Mouse (Mus musculus) forebrain, embryonic 15.5 days (tissue): Measurements from ENCODE around the gene Adgrl2. TPM values are rescaled to one million over a fixed set of nuclear protein-coding genes. Genes with fewer than 3 reads are reported as not detected.
A peak's percentile ranks its signal among the peaks of the same experiment; 100 is the strongest.

Experiments used
- ATAC-seq: fragments of 200-750 bp; cut with Nextera tagmentation; replicated peaks from 2 replicates; pipeline ENCODE4 v1.8.0; 2017; ENCODE audit warnings: mild to moderate bottlenecking, moderate TSS enrichment, moderate library complexity
- H3K27ac ChIP-seq: fragments of 300-500 bp; sonication (generic); replicated peaks from 2 replicates; pipeline ENCODE4 v1.5.1; 2015; ENCODE audit warnings: mild to moderate bottlenecking, inconsistent platforms
- H3K27me3 ChIP-seq: fragments of 300-500 bp; sonication (generic); 2 replicates; pipeline ENCODE4 v1.6.1; 2015; ENCODE audit warnings: inconsistent platforms
- H3K36me3 ChIP-seq: fragments of 300-500 bp; sonication (generic); 2 replicates; pipeline ENCODE4 v1.6.1; 2015; ENCODE audit warnings: mild to moderate bottlenecking, inconsistent platforms
- H3K4me1 ChIP-seq: fragments of 300-500 bp; sonication (generic); 2 replicates; pipeline ENCODE4 v1.6.1; 2015; ENCODE audit warnings: inconsistent platforms
- H3K4me2 ChIP-seq: fragments of 300-500 bp; sonication (generic); replicated peaks from 2 replicates; pipeline ENCODE4 v1.6.1; 2015; ENCODE audit warnings: mild to moderate bottlenecking, inconsistent platforms
- H3K4me3 ChIP-seq: fragments of 300-500 bp; sonication (generic); 2 replicates; pipeline ENCODE4 v1.5.1; 2015; ENCODE audit warnings: mild to moderate bottlenecking, inconsistent platforms
- H3K9ac ChIP-seq: fragments of 300-500 bp; sonication (generic); replicated peaks from 2 replicates; pipeline ENCODE4 v1.6.1; 2015; ENCODE audit warnings: mild to moderate bottlenecking, inconsistent platforms
- H3K9me3 ChIP-seq: fragments of 300-500 bp; sonication (generic); 2 replicates; pipeline ENCODE4 v1.6.1; 2016; ENCODE audit warnings: inconsistent platforms
- WGBS: fragments of 180-500 bp; shearing (Covaris S2); methylation state at CpG from one replicate; pipeline ENCODE4 v1.1.7; 2015; ENCODE audit warnings: mixed read lengths; 5-methylcytosine and 5-hydroxymethylcytosine counted together
- polyA plus RNA-seq: library from polyadenylated mRNA; unstranded; fragments of >200 nt; fragmentation: Nextera tagmentation; extraction: Ambion mirVana; gene quantifications from 2 replicates; pipeline ENCODE4 v1.2.1, GENCODE M21; 2015

Gene Adgrl2
- polyA plus RNA-seq, 1 experiment from 2014 or later = 119 TPM

DNA sequence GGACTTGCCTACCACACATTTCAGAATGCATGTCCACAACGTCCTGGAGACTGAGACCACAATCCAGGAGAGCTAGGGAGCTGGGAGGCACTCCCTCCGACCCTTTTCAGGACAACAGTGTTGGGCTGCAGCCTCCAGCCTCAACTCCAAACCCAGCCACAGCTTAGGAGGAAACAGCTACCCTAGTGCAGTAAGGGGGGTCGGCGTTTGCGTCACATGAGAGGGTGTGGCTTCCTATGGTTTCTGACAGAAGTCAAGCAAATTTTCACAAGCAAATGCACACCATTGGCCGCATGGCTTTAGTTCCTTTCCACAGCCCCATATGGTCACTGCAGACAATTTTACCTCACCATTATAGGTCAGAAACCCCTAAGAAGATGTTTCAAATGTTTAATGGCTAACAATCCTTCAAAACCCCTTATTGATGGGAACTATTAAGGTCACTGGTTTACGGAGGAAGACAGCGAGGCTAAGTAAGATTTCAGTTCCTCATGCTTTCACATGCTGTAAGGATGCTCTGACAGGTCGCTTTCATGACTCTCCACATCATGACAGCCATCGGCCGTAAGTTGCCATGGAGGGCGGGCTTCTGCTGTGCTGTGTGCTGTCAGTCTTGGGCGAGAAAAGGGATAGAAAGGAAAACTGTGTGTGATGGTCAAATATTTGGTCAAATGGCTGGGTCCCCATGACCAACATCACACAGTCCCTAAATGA is 94.8 kb downstream of the Adgrl2 start:
- Histone ChIP-seq H3K9ac (no peak overlapping the region), H3K4me2 (no peak overlapping the region), H3K4me1 (peaks cover 16% of the 10 kb centered on the region; the same call in 1 of the 2 replicates), H3K27me3 (no peaks in the 10 kb centered on the region), H3K4me3 (no peak overlapping the region), H3K9me3 (no peaks in the 10 kb centered on the region), H3K27ac (no peak overlapping the region), H3K36me3 (no peaks in the 10 kb centered on the region)
- ATAC-seq = no peak
- WGBS = 84% methylated on average over 13 of the region's 13 CpGs

DNA sequence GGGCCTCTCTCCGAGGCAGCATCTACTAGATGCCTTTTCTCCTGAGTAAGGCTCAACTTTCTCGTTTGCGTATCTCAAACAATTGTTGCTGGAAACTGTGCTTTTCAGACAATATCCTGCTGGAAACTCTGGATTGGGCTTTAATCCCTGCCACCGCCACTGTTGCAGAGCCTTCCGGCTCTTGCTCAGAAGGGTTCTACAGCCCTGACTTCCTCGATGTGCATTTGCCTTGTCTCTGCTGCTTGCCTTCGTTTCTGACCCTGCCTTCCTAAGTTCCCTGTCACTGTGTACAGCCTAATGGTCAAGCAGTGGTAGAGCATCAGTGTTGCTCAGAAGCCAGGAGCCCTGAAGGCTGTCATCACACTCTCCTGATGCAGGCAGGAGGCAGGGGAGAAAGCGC is 95.5 kb downstream of the Adgrl2 start:
- Histone ChIP-seq H3K27ac (no peak overlapping the region), H3K4me3 (no peak overlapping the region), H3K4me1 (peaks cover 16% of the 10 kb centered on the region; the same call in 1 of the 2 replicates), H3K27me3 (no peaks in the 10 kb centered on the region), H3K9me3 (no peaks in the 10 kb centered on the region), H3K9ac (no peak overlapping the region), H3K4me2 (no peak overlapping the region), H3K36me3 (0 out of 2 replicates have a peak, but pooled peaks cover 4% of the 10 kb centered on the region)
- WGBS = 68% methylated on average over 8 of the region's 8 CpGs
- ATAC-seq = no peak

DNA sequence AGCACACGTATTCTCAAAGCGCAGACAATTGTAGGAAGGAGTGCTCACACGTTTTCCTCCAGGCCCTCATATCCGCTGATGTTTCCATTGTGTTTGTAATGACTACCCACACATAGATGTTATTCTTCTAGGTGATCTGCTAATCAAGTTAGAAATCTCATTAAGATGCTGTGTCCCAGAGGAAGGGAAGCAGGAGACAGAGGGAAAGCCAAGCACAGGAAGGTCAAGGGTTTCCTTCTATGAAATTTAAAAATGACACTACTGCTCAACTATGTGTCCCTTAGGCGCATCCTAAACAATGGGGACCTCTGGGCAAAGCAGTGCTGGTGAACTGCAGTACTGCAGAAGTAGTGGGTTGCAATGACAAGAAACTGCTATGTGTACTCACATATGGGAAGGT is 102.5 kb downstream of the Adgrl2 start:
- H3K36me3 ChIP-seq = 0 out of 2 replicates have a peak, but pooled peaks cover 4% of the 10 kb centered on the region
- no peak overlapping the region for H3K9ac ChIP-seq
- no peak for ATAC-seq
- no peaks in the 10 kb centered on the region for H3K27me3 ChIP-seq
- no peak overlapping the region for H3K27ac ChIP-seq
- WGBS = 80% methylated on average over 5 of the region's 5 CpGs
- no peaks in the 10 kb centered on the region for H3K9me3 ChIP-seq
- H3K4me2 ChIP-seq = no peak overlapping the region
- 0 out of 2 replicates have a peak, but pooled peaks cover 3% of the 10 kb centered on the region for H3K4me1 ChIP-seq
- no peak overlapping the region for H3K4me3 ChIP-seq

DNA sequence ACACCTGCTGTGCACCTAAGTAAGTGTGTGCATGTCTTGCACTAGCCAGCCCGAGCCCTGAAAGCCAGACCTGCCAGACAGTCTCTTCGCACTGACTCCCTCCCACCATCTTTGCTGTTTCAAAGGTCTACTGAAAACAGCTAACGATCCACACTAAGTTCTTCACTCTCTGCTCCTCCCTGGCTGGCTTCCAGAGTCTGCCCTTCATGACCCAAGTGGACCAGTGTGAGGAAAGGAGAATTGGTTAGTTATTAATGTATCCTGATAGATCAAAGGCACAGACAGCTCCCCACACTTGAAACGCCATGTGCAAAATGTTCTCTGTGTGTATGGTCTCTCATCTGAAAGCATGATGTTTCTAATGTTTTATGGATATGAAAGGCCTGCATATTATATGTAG is 103.4 kb downstream of the Adgrl2 start:
- H3K4me1 ChIP-seq = 0 out of 2 replicates have a peak, but pooled peaks cover 3% of the 10 kb centered on the region
- 68% methylated on average over 4 of the region's 4 CpGs for WGBS
- H3K4me3 ChIP-seq = no peak overlapping the region
- no peak overlapping the region for H3K4me2 ChIP-seq
- no peak overlapping the region for H3K9ac ChIP-seq
- no peak for ATAC-seq
- 0 out of 2 replicates have a peak, but pooled peaks cover 4% of the 10 kb centered on the region for H3K36me3 ChIP-seq
- H3K9me3 ChIP-seq = no peaks in the 10 kb centered on the region
- H3K27ac ChIP-seq = no peak overlapping the region
- H3K27me3 ChIP-seq = no peaks in the 10 kb centered on the region

GRCm38 (mm10) chr3:148885980-148886668 is 104.2 kb downstream of the Adgrl2 start:
- ATAC-seq = no peak
- Histone ChIP-seq H3K9ac (no peak overlapping the region), H3K4me1 (0 out of 2 replicates have a peak, but pooled peaks cover 3% of the 10 kb centered on the region), H3K9me3 (no peaks in the 10 kb centered on the region), H3K36me3 (0 out of 2 replicates have a peak, but pooled peaks cover 4% of the 10 kb centered on the region), H3K4me3 (no peak overlapping the region), H3K4me2 (no peak overlapping the region), H3K27ac (no peak overlapping the region), H3K27me3 (no peaks in the 10 kb centered on the region)
- 85% methylated on average over 8 of the region's 8 CpGs for WGBS

- 0 out of 2 replicates have a peak, but pooled peaks cover 3% of the 10 kb centered on the region for H3K4me1 ChIP-seq
- WGBS = 77% methylated on average over 4 of the region's 4 CpGs
- no peak overlapping the region for H3K9ac ChIP-seq
- H3K4me3 ChIP-seq = no peak overlapping the region
- H3K9me3 ChIP-seq = no peaks in the 10 kb centered on the region
- H3K27ac ChIP-seq = no peak overlapping the region
- no peak overlapping the region for H3K4me2 ChIP-seq
- no peaks in the 10 kb centered on the region for H3K27me3 ChIP-seq
- 0 out of 2 replicates have a peak, but pooled peaks cover 1% of the 10 kb centered on the region for H3K36me3 ChIP-seq
- ATAC-seq = no peak
Observed at GRCm38 (mm10) chr3:148885184-148885583, 105.2 kb downstream of the Adgrl2 start.

DNA sequence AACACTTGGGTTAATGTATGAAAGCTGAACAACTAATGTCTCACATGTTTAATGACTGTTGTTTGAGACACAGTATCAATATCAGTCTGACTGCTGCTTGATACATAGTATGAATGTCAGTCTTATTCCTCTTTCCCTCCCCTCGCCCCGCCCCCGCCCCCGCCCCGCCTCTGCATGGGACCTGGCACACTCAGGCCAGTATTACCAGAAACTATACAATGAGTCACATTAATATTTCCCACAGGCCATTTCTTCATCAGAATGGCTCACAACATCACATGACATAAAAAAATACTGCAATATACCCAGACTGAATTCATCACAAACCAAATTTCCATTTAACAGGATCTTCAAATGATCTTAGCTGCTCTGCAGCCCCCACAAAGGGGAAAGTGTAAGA is 108.9 kb downstream of the Adgrl2 start:
- no peak overlapping the region for H3K4me2 ChIP-seq
- H3K27ac ChIP-seq = no peak overlapping the region
- H3K27me3 ChIP-seq = no peaks in the 10 kb centered on the region
- H3K9me3 ChIP-seq = no peaks in the 10 kb centered on the region
- no peaks in the 10 kb centered on the region for H3K36me3 ChIP-seq
- no peak overlapping the region for H3K9ac ChIP-seq
- peaks cover 14% of the 10 kb centered on the region for H3K4me1 ChIP-seq
- H3K4me3 ChIP-seq = no peak overlapping the region
- 88% methylated on average over 5 of the region's 5 CpGs for WGBS
- ATAC-seq = no peak

DNA sequence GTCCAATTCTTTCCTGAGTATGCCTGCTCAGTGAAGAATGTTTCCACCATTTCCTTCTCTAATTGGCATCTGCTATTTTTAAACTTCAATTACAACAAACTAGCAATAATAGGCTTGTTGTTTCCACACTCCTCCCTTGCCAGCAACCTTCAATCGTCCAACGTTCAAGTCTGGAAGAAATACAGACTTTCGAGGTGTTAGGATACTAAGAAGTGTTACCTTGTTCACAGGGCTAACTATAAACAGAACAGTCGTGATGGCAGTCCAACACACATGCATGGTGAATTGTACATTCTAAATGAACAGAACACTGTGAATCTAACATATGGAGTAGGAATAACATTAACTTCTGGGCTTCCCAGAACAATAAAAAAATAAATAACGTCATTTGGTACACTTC is 117.8 kb downstream of the Adgrl2 start:
- Histone ChIP-seq H3K4me1 (peaks cover 27% of the 10 kb centered on the region), H3K27me3 (no peaks in the 10 kb centered on the region), H3K9me3 (no peaks in the 10 kb centered on the region), H3K4me2 (no peak overlapping the region), H3K27ac (peak overlapping the region; percentile 54; the same call in 1 of the 2 replicates), H3K4me3 (no peak overlapping the region), H3K9ac (no peak overlapping the region), H3K36me3 (no peaks in the 10 kb centered on the region)
- ATAC-seq = peak; percentile 66
- 30% methylated on average over 5 of the region's 5 CpGs for WGBS

GRCm38 (mm10) chr3:148871792-148872464 is 118.4 kb downstream of the Adgrl2 start:
- Histone ChIP-seq H3K27ac (peak overlapping the region; percentile 54; the same call in 1 of the 2 replicates), H3K27me3 (no peaks in the 10 kb centered on the region), H3K4me1 (peaks cover 31% of the 10 kb centered on the region), H3K4me3 (no peak overlapping the region), H3K9me3 (no peaks in the 10 kb centered on the region), H3K36me3 (no peaks in the 10 kb centered on the region), H3K4me2 (no peak overlapping the region), H3K9ac (no peak overlapping the region)
- ATAC-seq = no peak
- WGBS = 73% methylated on average over 5 of the region's 5 CpGs

GRCm38 (mm10) chr3:148867618-148868017 is 122.7 kb downstream of the Adgrl2 start:
- Histone ChIP-seq H3K4me2 (no peak overlapping the region), H3K9me3 (no peaks in the 10 kb centered on the region), H3K27me3 (no peaks in the 10 kb centered on the region), H3K36me3 (no peaks in the 10 kb centered on the region), H3K4me3 (no peak overlapping the region), H3K9ac (no peak overlapping the region), H3K27ac (no peak overlapping the region), H3K4me1 (peaks cover 34% of the 10 kb centered on the region)
- WGBS = 29% methylated on average over 8 of the region's 8 CpGs
- ATAC-seq = no peak

DNA sequence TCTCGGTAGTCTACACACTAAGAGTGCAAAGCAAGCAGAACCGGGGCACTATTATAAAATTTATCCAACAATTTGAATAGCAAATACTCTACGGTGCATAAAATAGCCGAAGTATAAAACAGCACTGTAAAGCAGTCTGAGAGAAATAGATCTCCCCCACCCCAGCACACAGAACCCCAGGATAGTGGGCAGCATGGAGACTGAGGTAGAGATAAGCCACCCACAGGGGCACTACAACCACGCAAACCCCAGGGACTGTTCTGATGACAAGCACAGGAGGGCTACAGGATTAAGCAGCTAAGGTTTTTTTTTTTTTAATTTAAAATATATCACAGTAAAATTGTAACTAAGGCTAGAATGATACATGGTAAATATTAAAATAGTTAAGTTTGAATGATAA is 123.7 kb downstream of the Adgrl2 start:
- no peak overlapping the region for H3K4me2 ChIP-seq
- H3K9ac ChIP-seq = no peak overlapping the region
- peaks cover 27% of the 10 kb centered on the region for H3K4me1 ChIP-seq
- H3K4me3 ChIP-seq = no peak overlapping the region
- no peaks in the 10 kb centered on the region for H3K27me3 ChIP-seq
- no peak overlapping the region for H3K27ac ChIP-seq
- no peak for ATAC-seq
- H3K9me3 ChIP-seq = no peaks in the 10 kb centered on the region
- no peaks in the 10 kb centered on the region for H3K36me3 ChIP-seq
- 92% methylated on average over 5 of the region's 5 CpGs for WGBS

DNA sequence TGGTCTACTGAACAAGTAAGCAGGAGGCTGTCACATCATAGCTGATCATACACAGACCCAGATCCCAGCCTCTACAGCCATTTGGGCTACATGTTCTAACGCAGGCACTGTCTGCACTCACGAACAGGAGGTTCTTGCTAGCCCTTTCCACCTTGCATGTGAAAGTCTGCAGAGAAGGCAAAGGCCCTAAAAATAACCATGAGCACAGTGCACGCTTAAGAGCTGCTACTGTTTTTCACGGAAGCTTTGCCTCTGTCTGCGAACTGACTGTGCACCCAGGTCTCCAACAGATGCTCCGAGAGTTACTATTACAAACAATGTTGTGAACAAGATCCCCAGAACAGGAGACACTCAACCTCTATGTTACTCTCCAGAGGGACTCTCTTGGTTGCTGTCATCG is 124.3 kb downstream of the Adgrl2 start:
- H3K9ac ChIP-seq = no peak overlapping the region
- no peak overlapping the region for H3K4me3 ChIP-seq
- no peak for ATAC-seq
- no peaks in the 10 kb centered on the region for H3K27me3 ChIP-seq
- H3K4me2 ChIP-seq = no peak overlapping the region
- no peaks in the 10 kb centered on the region for H3K9me3 ChIP-seq
- H3K4me1 ChIP-seq = peaks cover 25% of the 10 kb centered on the region
- H3K27ac ChIP-seq = no peak overlapping the region
- WGBS = 91% methylated on average over 7 of the region's 7 CpGs
- H3K36me3 ChIP-seq = no peaks in the 10 kb centered on the region
